Mouse (Mus musculus): Measurements from ENCODE around the gene Unc5a. TPM values are rescaled to one million over a fixed set of nuclear protein-coding genes. Genes with fewer than 3 reads are reported as not detected.

The Unc5a gene
- total and polyA plus RNA-seq, 3 experiments, result not detected

DNA sequence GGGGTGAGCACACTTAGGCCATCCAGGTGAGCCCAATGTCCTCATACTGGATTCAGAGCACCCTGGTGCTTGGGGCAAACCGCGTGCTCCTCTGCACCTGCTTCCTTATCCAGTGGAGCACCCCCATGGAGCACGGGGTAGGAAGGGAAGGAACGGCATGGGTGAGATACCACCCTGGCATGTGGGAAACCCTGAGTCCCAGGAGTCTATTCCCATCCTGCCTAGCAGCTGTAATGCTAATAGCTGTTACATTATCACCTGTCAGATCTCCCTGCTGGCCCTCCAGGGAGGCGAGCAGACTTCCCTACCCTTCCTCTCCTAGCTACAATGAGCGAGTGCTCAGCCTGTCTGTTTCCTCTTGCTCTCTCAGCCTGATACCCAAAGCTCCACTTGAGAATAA lies 46.0 kb downstream of the Unc5a start:
- H3K27ac ChIP-seq (ENCODE audit: control insufficient read depth, low read depth, low read length), result no peak overlapping the region
- TF ChIP-seq GATA1 (IDR thresholded peaks at IDR 0.05; ENCODE audit: low read depth, low read length), result no peak
- TF ChIP-seq MYB (IDR thresholded peaks at IDR 0.05; ENCODE audit: low read depth, low read length), result no peak
- TF ChIP-seq ETS1 (IDR thresholded peaks at IDR 0.05; ENCODE audit: low read depth, low read length), result no peak
- TF ChIP-seq BHLHE40 (IDR thresholded peaks at IDR 0.05; ENCODE audit: borderline replicate concordance, low read depth, low read length), result no peak
- no peak for TF ChIP-seq MAFK (IDR thresholded peaks at IDR 0.05; ENCODE audit: borderline replicate concordance, low read depth, low read length)
- no peak for TF ChIP-seq MAZ (IDR thresholded peaks at IDR 0.05; ENCODE audit: low read depth, low read length)
- TF ChIP-seq POLR2AphosphoS5 (IDR thresholded peaks at IDR 0.05; ENCODE audit: borderline replicate concordance, low read depth, low read length), result no peak
- TF ChIP-seq CTCF (IDR thresholded peaks at IDR 0.05 in 2 of 3, conservative IDR thresholded peaks at IDR 0.05 in 1 of 3; ENCODE audit: control insufficient read depth in 1 of 3, insufficient read depth in 1 of 3, low read depth in 2 of 3, low read length in 3 of 3, poor library complexity in 1 of 3, severe bottlenecking in 1 of 3), result no peak
- TF ChIP-seq TBP (IDR thresholded peaks at IDR 0.05; ENCODE audit: low read depth, low read length), result no peak
- TF ChIP-seq USF1 (IDR thresholded peaks at IDR 0.05; ENCODE audit: low read depth, low read length), result no peak
- no peak for TF ChIP-seq HCFC1 (IDR thresholded peaks at IDR 0.05; ENCODE audit: low read depth, low read length)
- TF ChIP-seq RAD21 (IDR thresholded peaks at IDR 0.05; ENCODE audit: low read depth, low read length), result no peak
- TF ChIP-seq SIN3A (IDR thresholded peaks at IDR 0.05; ENCODE audit: low read length), result no peak
- TF ChIP-seq ZNF384 (IDR thresholded peaks at IDR 0.05; ENCODE audit: low read depth, low read length), result no peak
- no peak for TF ChIP-seq NRF1 (IDR thresholded peaks at IDR 0.05; ENCODE audit: insufficient read depth, low read depth, low read length, poor library complexity, severe bottlenecking)
- TF ChIP-seq ZC3H11A (IDR thresholded peaks at IDR 0.05; ENCODE audit: low read depth, low read length), result no peak
- no peak for TF ChIP-seq MEF2A (IDR thresholded peaks at IDR 0.05; ENCODE audit: extremely low read depth, insufficient replicate concordance, low read depth, low read length, poor library complexity, severe bottlenecking)
- no peak for TF ChIP-seq GABPA (IDR thresholded peaks at IDR 0.05; ENCODE audit: low read depth, low read length)
- no peak for TF ChIP-seq ZMIZ1 (IDR thresholded peaks at IDR 0.05; ENCODE audit: low read depth, low read length)
- TF ChIP-seq CHD1 (IDR thresholded peaks at IDR 0.05; ENCODE audit: low read depth, low read length), result no peak
- no peaks in the 10 kb centered on the region for H3K27me3 ChIP-seq (ENCODE audit: control insufficient read depth in 1 of 2, insufficient read depth in 2 of 2, low read length in 2 of 2)
- no peaks in the 10 kb centered on the region for H3K4me1 ChIP-seq (ENCODE audit: control insufficient read depth in 1 of 2, insufficient read depth in 2 of 2, low read length in 2 of 2)
- H3K4me3 ChIP-seq (ENCODE audit: control insufficient read depth in 1 of 2, insufficient read depth in 1 of 2, low read depth in 2 of 2, low read length in 2 of 2), result no peak overlapping the region
- no peak overlapping the region for H3K9ac ChIP-seq (ENCODE audit: control insufficient read depth, low read depth, low read length, poor library complexity, severe bottlenecking)
- H3K36me3 ChIP-seq (ENCODE audit: control insufficient read depth in 1 of 2, insufficient read depth in 2 of 2, low read length in 2 of 2), result no peaks in the 10 kb centered on the region
- H3K9me3 ChIP-seq (replicated peaks; ENCODE audit: insufficient read depth, low read length), result no peaks in the 10 kb centered on the region
- DNase-seq (ENCODE audit: low read depth, low spot score), result no peak
- no peaks in the 10 kb centered on the region for H3K79me2 ChIP-seq (ENCODE audit: control insufficient read depth, insufficient read depth, low read length, poor library complexity)

DNA sequence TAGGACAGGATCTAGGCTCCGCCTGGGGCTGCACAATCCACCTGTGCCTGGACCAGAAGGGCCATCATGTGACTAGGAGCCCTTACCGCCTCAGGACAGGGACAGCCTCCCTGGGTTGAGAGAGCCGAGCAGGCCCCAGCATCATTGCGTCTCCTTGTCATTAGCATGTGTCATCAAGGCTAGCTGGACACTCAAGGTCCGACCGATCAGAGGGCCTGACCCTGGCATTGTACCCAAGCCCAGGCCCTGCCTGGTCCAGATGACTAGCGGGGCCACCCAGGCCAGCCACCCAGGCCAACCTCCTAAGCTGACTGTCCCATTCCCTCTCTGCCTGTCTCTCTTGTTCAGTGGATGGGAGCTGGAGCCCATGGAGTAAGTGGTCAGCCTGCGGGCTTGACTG lies 48.4 kb downstream of the Unc5a start:
- no peaks in the 10 kb centered on the region for H3K36me3 ChIP-seq (ENCODE audit: control insufficient read depth in 1 of 2, insufficient read depth in 2 of 2, low read length in 2 of 2)
- no peak overlapping the region for H3K9ac ChIP-seq (ENCODE audit: control insufficient read depth, low read depth, low read length, poor library complexity, severe bottlenecking)
- no peaks in the 10 kb centered on the region for H3K9me3 ChIP-seq (replicated peaks; ENCODE audit: insufficient read depth, low read length)
- no peaks in the 10 kb centered on the region for H3K79me2 ChIP-seq (ENCODE audit: control insufficient read depth, insufficient read depth, low read length, poor library complexity)
- H3K4me3 ChIP-seq (ENCODE audit: control insufficient read depth in 1 of 2, insufficient read depth in 1 of 2, low read depth in 2 of 2, low read length in 2 of 2), result no peak overlapping the region
- DNase-seq (ENCODE audit: low read depth, low spot score), result no peak
- H3K4me1 ChIP-seq (ENCODE audit: control insufficient read depth in 1 of 2, insufficient read depth in 2 of 2, low read length in 2 of 2), result no peaks in the 10 kb centered on the region
- no peak for TF ChIP-seq ETS1 (IDR thresholded peaks at IDR 0.05; ENCODE audit: low read depth, low read length)
- no peak for TF ChIP-seq MYC (IDR thresholded peaks at IDR 0.05; ENCODE audit: low read depth, low read length)
- TF ChIP-seq RAD21 (IDR thresholded peaks at IDR 0.05; ENCODE audit: low read depth, low read length), result no peak
- TF ChIP-seq MAZ (IDR thresholded peaks at IDR 0.05; ENCODE audit: low read depth, low read length), result no peak
- TF ChIP-seq MXI1 (IDR thresholded peaks at IDR 0.05; ENCODE audit: low read depth, low read length), result no peak
- TF ChIP-seq CHD2 (IDR thresholded peaks at IDR 0.05; ENCODE audit: low read length), result no peak
- TF ChIP-seq ELF1 (IDR thresholded peaks at IDR 0.05; ENCODE audit: low read depth, low read length), result no peak
- no peak for TF ChIP-seq TCF12 (IDR thresholded peaks at IDR 0.05; ENCODE audit: low read depth, low read length)
- no peak for TF ChIP-seq UBTF (IDR thresholded peaks at IDR 0.05; ENCODE audit: borderline replicate concordance, insufficient read depth, low read depth, low read length)
- TF ChIP-seq RCOR1 (IDR thresholded peaks at IDR 0.05; ENCODE audit: low read depth, low read length), result no peak
- no peak for TF ChIP-seq MYB (IDR thresholded peaks at IDR 0.05; ENCODE audit: low read depth, low read length)
- TF ChIP-seq NRF1 (IDR thresholded peaks at IDR 0.05; ENCODE audit: insufficient read depth, low read depth, low read length, poor library complexity, severe bottlenecking), result no peak
- no peak for TF ChIP-seq HCFC1 (IDR thresholded peaks at IDR 0.05; ENCODE audit: low read depth, low read length)
- TF ChIP-seq POLR2AphosphoS5 (IDR thresholded peaks at IDR 0.05; ENCODE audit: borderline replicate concordance, low read depth, low read length), result no peak
- no peaks in the 10 kb centered on the region for H3K27me3 ChIP-seq (ENCODE audit: control insufficient read depth in 1 of 2, insufficient read depth in 2 of 2, low read length in 2 of 2)
- H3K27ac ChIP-seq (ENCODE audit: control insufficient read depth, low read depth, low read length), result no peak overlapping the region
